Mouse (Mus musculus) liver, embryonic 14.5 days (tissue): ENCODE measurements around the gene Zdhhc1. TPM values are rescaled to one million over a fixed set of nuclear protein-coding genes. Genes with fewer than 3 reads are reported as not detected.

ENCODE experiments used
- ATAC-seq: fragments of 200-750 bp; cut with Nextera tagmentation; 2 replicates; pipeline ENCODE4 v1.8.0; 2017; ENCODE audit warnings: moderate number of reproducible peaks, mild to moderate bottlenecking, moderate library complexity; ENCODE audit not compliant: insufficient read depth
- DNase-seq, 3 experiments: peaks; one replicate each; pipeline ENCODE4 v3.0.0-alpha.2; 2012 to 2013; ENCODE audit warnings: low read depth in 3 of 3, low spot score in 3 of 3
- H3K27ac ChIP-seq: fragments of 300-500 bp; sonication (generic); 2 replicates; pipeline ENCODE4 v1.5.1; 2014; ENCODE audit warnings: moderate library complexity, mild to moderate bottlenecking, control low read depth, inconsistent platforms
- H3K27me3 ChIP-seq: fragments of 300-500 bp; sonication (generic); 2 replicates; pipeline ENCODE4 v1.6.1; 2014; ENCODE audit warnings: mild to moderate bottlenecking, low read length, moderate library complexity; ENCODE audit not compliant: control insufficient read depth, insufficient read depth
- H3K36me3 ChIP-seq: fragments of 300-500 bp; sonication (generic); replicated peaks from 2 replicates; pipeline ENCODE4 v1.6.1; 2014; ENCODE audit warnings: low read depth; ENCODE audit not compliant: control insufficient read depth, insufficient read depth
- H3K4me1 ChIP-seq, 2 experiments: fragments of 200-500 bp in 1 of 2; fragments of 300-500 bp in 1 of 2; sonication (generic) in 1 of 2; replicated peaks; 2 replicates each; pipeline ENCODE4 v1.6.1; 2012 to 2014; ENCODE audit warnings: antibody characterized with exemption in 1 of 2, inconsistent platforms in 1 of 2, low read length in 1 of 2; ENCODE audit not compliant: control insufficient read depth in 2 of 2, insufficient read depth in 2 of 2
- H3K4me2 ChIP-seq: fragments of 300-500 bp; sonication (generic); 2 replicates; pipeline ENCODE4 v1.6.1; 2014; ENCODE audit warnings: low read depth, mild to moderate bottlenecking, control low read depth, moderate library complexity
- H3K4me3 ChIP-seq, 2 experiments: fragments of 200-500 bp in 1 of 2; fragments of 300-500 bp in 1 of 2; sonication (generic) in 1 of 2; 2 replicates each; pipeline ENCODE4 v1.5.1; 2012 to 2014; ENCODE audit warnings: low read depth in 2 of 2, low read length in 2 of 2, mild to moderate bottlenecking in 2 of 2, control low read depth in 1 of 2, inconsistent platforms in 1 of 2, moderate library complexity in 1 of 2; ENCODE audit not compliant: insufficient read depth in 1 of 2
- H3K9ac ChIP-seq: fragments of 300-500 bp; sonication (generic); replicated peaks from 2 replicates; pipeline ENCODE4 v1.6.1; 2014; ENCODE audit warnings: mild to moderate bottlenecking, control low read depth, moderate library complexity
- H3K9me3 ChIP-seq: fragments of 300-500 bp; sonication (generic); 2 replicates; pipeline ENCODE4 v1.6.1; 2016; ENCODE audit warnings: low read length, mixed read lengths; ENCODE audit not compliant: control insufficient read depth
- CTCF ChIP-seq: IDR thresholded peaks from 2 replicates; pipeline ENCODE4 v1.5.1; 2016; ENCODE audit warnings: antibody characterized with exemption, low read depth, control low read depth
- EP300 ChIP-seq: IDR thresholded peaks from 2 replicates; pipeline ENCODE4 v1.6.1; 2016; ENCODE audit warnings: antibody characterized with exemption, low read depth
- WGBS: fragments of 180-500 bp; shearing (Covaris S2); extraction: QIAGEN DNeasy Blood & Tissue Kit; methylation state at CpG from one replicate; pipeline ENCODE4 v1.1.7; 2014; ENCODE audit not compliant: insufficient replicate concordance; 5-methylcytosine and 5-hydroxymethylcytosine counted together
- polyA plus RNA-seq, 2 experiments: library from polyadenylated mRNA; depleted of rRNA in 1 of 2; stranded (reverse) in 1 of 2; unstranded in 1 of 2; fragments of >200 nt; fragmentation: Nextera tagmentation in 1 of 2; extraction: Ambion mirVana in 1 of 2; gene quantifications; 2 replicates each; pipeline versions ENCODE4 v1.2.1 to v1.2.3; 2012 to 2014

Gene Zdhhc1
- polyA plus RNA-seq, 2 experiments: 0.90 to 2.2 TPM

GRCm38 (mm10) chr8:105475254-105475653 lies 21.4 kb downstream of the Zdhhc1 start:
- Histone ChIP-seq H3K4me1 (peaks cover 5 to 14% of the 10 kb centered on the region in 2 experiments), H3K27ac (no peak overlapping the region), H3K4me2 (no peak overlapping the region), H3K4me3 (no peak overlapping the region), H3K9ac (no peak overlapping the region), H3K9me3 (no peaks in the 10 kb centered on the region), H3K36me3 (no peaks in the 10 kb centered on the region), H3K27me3 (peaks cover 47% of the 10 kb centered on the region)
- WGBS: 47% methylated on average over 4 of the region's 4 CpGs
- ATAC-seq: no peak
- no peak for TF ChIP-seq CTCF
- TF ChIP-seq EP300: no peak
- DNase-seq: no peak

DNA sequence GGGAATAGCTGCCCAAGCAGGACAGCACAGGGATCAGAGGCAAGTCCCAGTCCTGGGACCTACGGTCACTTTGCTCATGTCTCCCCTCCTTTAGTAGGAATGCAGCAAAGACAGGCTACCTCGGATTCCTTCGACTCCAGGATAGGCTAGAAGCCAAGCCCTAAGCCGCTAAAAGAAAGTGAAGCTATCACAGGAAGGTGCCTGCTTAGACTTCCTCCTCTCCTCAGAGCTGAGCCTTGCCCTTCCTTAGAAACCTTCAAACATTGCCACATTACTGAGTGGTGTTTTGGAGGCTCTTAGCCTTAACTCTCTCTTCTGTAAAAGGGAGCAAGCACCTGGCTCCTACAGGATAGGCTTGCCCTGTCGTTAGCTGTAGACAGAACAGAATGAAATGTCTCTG lies 22.0 kb downstream of the Zdhhc1 start:
- TF ChIP-seq EP300: no peak
- TF ChIP-seq CTCF: no peak
- DNase-seq: no peak
- H3K9me3 ChIP-seq: no peaks in the 10 kb centered on the region
- peaks cover 49% of the 10 kb centered on the region for H3K27me3 ChIP-seq
- no peak for ATAC-seq
- H3K4me2 ChIP-seq: no peak overlapping the region
- H3K4me1 ChIP-seq: peaks cover 10 to 20% of the 10 kb centered on the region in 2 experiments
- 33% methylated on average over 5 of the region's 5 CpGs for WGBS
- no peaks in the 10 kb centered on the region for H3K36me3 ChIP-seq
- no peak overlapping the region for H3K27ac ChIP-seq
- no peak overlapping the region for H3K4me3 ChIP-seq
- no peak overlapping the region for H3K9ac ChIP-seq

- H3K36me3 ChIP-seq: no peaks in the 10 kb centered on the region
- no peak for DNase-seq
- no peak overlapping the region for H3K4me3 ChIP-seq
- peaks cover 49% of the 10 kb centered on the region for H3K27me3 ChIP-seq
- TF ChIP-seq EP300: no peak
- TF ChIP-seq CTCF: no peak
- H3K9me3 ChIP-seq: no peaks in the 10 kb centered on the region
- WGBS: 31% methylated on average over 17 of the region's 17 CpGs
- no peak overlapping the region for H3K27ac ChIP-seq
- no peak overlapping the region for H3K9ac ChIP-seq
- H3K4me1 ChIP-seq: peaks cover 16 to 23% of the 10 kb centered on the region in 2 experiments
- H3K4me2 ChIP-seq: no peak overlapping the region
- no peak for ATAC-seq
Measured at GRCm38 (mm10) chr8:105473816-105474606, 22.7 kb downstream of the Zdhhc1 start.

GRCm38 (mm10) chr8:105472983-105473382 lies 23.7 kb downstream of the Zdhhc1 start:
- no peak overlapping the region for H3K4me3 ChIP-seq
- H3K9ac ChIP-seq: no peak overlapping the region
- peaks cover 49% of the 10 kb centered on the region for H3K27me3 ChIP-seq
- WGBS: 21% methylated on average over 9 of the region's 9 CpGs
- H3K36me3 ChIP-seq: no peaks in the 10 kb centered on the region
- no peak overlapping the region for H3K4me2 ChIP-seq
- TF ChIP-seq CTCF (no peak), EP300 (no peak)
- DNase-seq (no peak), ATAC-seq (no peak)
- H3K9me3 ChIP-seq: no peaks in the 10 kb centered on the region
- H3K4me1 ChIP-seq: peaks cover 16 to 23% of the 10 kb centered on the region in 2 experiments
- no peak overlapping the region for H3K27ac ChIP-seq

- H3K27ac ChIP-seq: no peak overlapping the region
- H3K4me2 ChIP-seq: no peak overlapping the region
- no peaks in the 10 kb centered on the region for H3K36me3 ChIP-seq
- H3K9ac ChIP-seq: no peak overlapping the region
- no peaks in the 10 kb centered on the region for H3K9me3 ChIP-seq
- DNase-seq: no peak
- TF ChIP-seq CTCF (no peak), EP300 (no peak)
- peaks cover 49% of the 10 kb centered on the region for H3K27me3 ChIP-seq
- no peak for ATAC-seq
- H3K4me3 ChIP-seq: no peak overlapping the region
- 26% methylated on average over 23 of the region's 23 CpGs for WGBS
- H3K4me1 ChIP-seq: peaks cover 16 to 23% of the 10 kb centered on the region in 2 experiments
Measured at GRCm38 (mm10) chr8:105472414-105472932, 24.2 kb downstream of the Zdhhc1 start.
